Comparison of ENCODE assay signal across 19 mouse cellular contexts in the genomic region with DNA sequence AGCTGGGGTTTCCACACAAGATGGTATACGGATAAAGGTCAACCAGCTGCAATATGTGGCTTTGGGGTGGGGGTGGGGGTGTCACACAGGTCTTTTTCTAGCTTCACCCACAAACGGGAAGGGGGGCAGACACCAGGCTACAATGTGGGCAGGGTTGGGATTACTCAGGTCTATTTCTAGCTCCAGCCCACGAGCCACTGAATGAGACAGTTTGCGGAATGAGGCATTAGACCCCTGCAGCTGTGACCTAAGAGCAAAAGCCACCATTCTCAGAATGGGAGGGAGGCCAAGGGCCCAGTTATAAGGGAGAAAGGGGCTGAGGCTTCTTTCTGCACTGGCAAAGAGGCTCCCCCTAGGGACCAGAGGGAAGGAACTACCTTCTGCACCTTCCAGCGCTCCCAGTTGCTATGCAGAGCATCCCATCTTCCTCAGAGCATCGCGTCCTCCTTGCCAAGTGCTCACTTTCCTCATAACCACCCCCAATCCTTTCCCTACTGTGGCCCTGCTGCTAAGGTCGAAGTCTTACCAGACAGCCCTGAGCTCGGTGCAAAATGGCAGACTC. TPM values are rescaled to one million over a fixed set of nuclear protein-coding genes. Genes with fewer than 3 reads are reported as not detected.
DNase-seq lines count a peak whose midpoint lies in the region; ATAC-seq and TF ChIP-seq lines count a peak whose summit lies in the region.
"Had no signal": no experiment of that assay in that cellular context is flagged by ENCODE, and none has a peak within 500 bp of the region (broad histone marks: within the 10 kb centered on the region; RNA-seq: fewer than 3 reads in every experiment).

No protein-coding gene starts in this region.

- H3K4me2 ChIP-seq in forebrain, postnatal 0 days (ENCODE audit: low read depth), result no peak overlapping the region
- no peak overlapping the region for H3K4me2 ChIP-seq in forebrain, embryonic 15.5 days (replicated peaks)
- H3K4me2 ChIP-seq in lung, embryonic 14.5 days, result no peak overlapping the region
- no peak overlapping the region for H3K4me2 ChIP-seq in lung, postnatal 0 days (replicated peaks; ENCODE audit: low read depth, low read length)
- H3K4me2 ChIP-seq in heart, embryonic 12.5 days, result no peak overlapping the region
- H3K4me2 ChIP-seq: kidney, embryonic 15.5 days; liver, embryonic 13.5 days had no signal

- H3K36me3 ChIP-seq in forebrain, postnatal 0 days (ENCODE audit: insufficient read depth), result no peaks in the 10 kb centered on the region
- no peaks in the 10 kb centered on the region for H3K36me3 ChIP-seq in forebrain, embryonic 15.5 days
- H3K36me3 ChIP-seq in lung, embryonic 14.5 days (ENCODE audit: insufficient read depth), result no peaks in the 10 kb centered on the region
- no peaks in the 10 kb centered on the region for H3K36me3 ChIP-seq in lung, postnatal 0 days (ENCODE audit: insufficient read depth, low read length)
- H3K36me3 ChIP-seq in ES-Bruce4 (ENCODE audit: control insufficient read depth, insufficient read depth, low read length, poor library complexity, severe bottlenecking), result no peaks in the 10 kb centered on the region
- H3K36me3 ChIP-seq in heart, embryonic 12.5 days, result no peaks in the 10 kb centered on the region
- H3K36me3 ChIP-seq: kidney, embryonic 15.5 days; liver, embryonic 13.5 days had no signal

- no peaks in the 10 kb centered on the region for H3K27me3 ChIP-seq in forebrain, postnatal 0 days (ENCODE audit: insufficient read depth, low read length)
- H3K27me3 ChIP-seq in forebrain, embryonic 15.5 days, result no peaks in the 10 kb centered on the region
- no peaks in the 10 kb centered on the region; the same call in 1 of the 2 replicates for H3K27me3 ChIP-seq in lung, embryonic 14.5 days (ENCODE audit: insufficient read depth, low read length)
- no peaks in the 10 kb centered on the region for H3K27me3 ChIP-seq in lung, postnatal 0 days (replicated peaks; ENCODE audit: insufficient read depth, low read length)
- no peaks in the 10 kb centered on the region for H3K27me3 ChIP-seq in ES-Bruce4 (ENCODE audit: control insufficient read depth, insufficient read depth, low read length, poor library complexity, severe bottlenecking)
- H3K27me3 ChIP-seq in heart, embryonic 12.5 days (replicated peaks), result peaks cover 11% of the 10 kb centered on the region
- H3K27me3 ChIP-seq: kidney, embryonic 15.5 days; liver, embryonic 13.5 days had no signal

- no peak for TF ChIP-seq EP300 in lung, postnatal 0 days (IDR thresholded peaks at IDR 0.05)
- TF ChIP-seq EP300 in ES-Bruce4 (IDR thresholded peaks at IDR 0.05; ENCODE audit: insufficient read depth, low read depth, low read length), result no peak

- no peak overlapping the region for H3K4me3 ChIP-seq in forebrain, postnatal 0 days (ENCODE audit: low read depth, low read length)
- H3K4me3 ChIP-seq in forebrain, embryonic 15.5 days, result no peak overlapping the region
- no peak overlapping the region for H3K4me3 ChIP-seq in lung, embryonic 14.5 days (ENCODE audit: low read depth, low read length)
- no peak overlapping the region for H3K4me3 ChIP-seq in lung, postnatal 0 days (ENCODE audit: low read depth, low read length)
- no peak overlapping the region for H3K4me3 ChIP-seq in ES-Bruce4 (ENCODE audit: low read depth, low read length)
- H3K4me3 ChIP-seq in heart, embryonic 12.5 days, result no peak overlapping the region
- H3K4me3 ChIP-seq: kidney, embryonic 15.5 days; liver, embryonic 13.5 days had no signal

- 46% methylated on average over 9 of the region's 9 CpGs for WGBS in forebrain, postnatal 0 days
- 51% methylated on average over 9 of the region's 9 CpGs for WGBS in forebrain, embryonic 15.5 days
- 34% methylated on average over 9 of the region's 9 CpGs for WGBS in lung, embryonic 14.5 days
- WGBS in lung, postnatal 0 days, result 42% methylated on average over 9 of the region's 9 CpGs
- 43% methylated on average over 9 of the region's 9 CpGs for WGBS in heart, embryonic 12.5 days

- peaks cover 15% of the 10 kb centered on the region for H3K4me1 ChIP-seq in forebrain, postnatal 0 days (ENCODE audit: insufficient read depth)
- peaks cover 19% of the 10 kb centered on the region for H3K4me1 ChIP-seq in forebrain, embryonic 15.5 days
- no peaks in the 10 kb centered on the region for H3K4me1 ChIP-seq in lung, embryonic 14.5 days (ENCODE audit: insufficient read depth)
- H3K4me1 ChIP-seq in lung, postnatal 0 days (ENCODE audit: insufficient read depth, low read depth, low read length), result no peaks in the 10 kb centered on the region
- no peaks in the 10 kb centered on the region for H3K4me1 ChIP-seq in ES-Bruce4 (ENCODE audit: control insufficient read depth, insufficient read depth, low read length)
- H3K4me1 ChIP-seq in heart, embryonic 12.5 days (replicated peaks), result peaks cover 18% of the 10 kb centered on the region

- H3K27ac ChIP-seq in forebrain, postnatal 0 days (ENCODE audit: low read depth, low read length), result no peak overlapping the region
- no peak overlapping the region for H3K27ac ChIP-seq in forebrain, embryonic 15.5 days (replicated peaks)
- H3K27ac ChIP-seq in lung, embryonic 14.5 days (ENCODE audit: low read depth), result no peak overlapping the region
- H3K27ac ChIP-seq in lung, postnatal 0 days (ENCODE audit: low read length), result no peak overlapping the region
- no peak overlapping the region for H3K27ac ChIP-seq in ES-Bruce4 (ENCODE audit: insufficient read depth, low read length)
- H3K27ac ChIP-seq in heart, embryonic 12.5 days (ENCODE audit: poor library complexity, severe bottlenecking), result no peak overlapping the region
- H3K27ac ChIP-seq: kidney, embryonic 15.5 days; liver, embryonic 13.5 days had no signal

- DNase-seq in forebrain, postnatal 0 days, result no peak
- no peak for DNase-seq in lung, embryonic 14.5 days
- DNase-seq in lung, postnatal 0 days (ENCODE audit: low spot score), result no peak
- peak; percentile 1 for DNase-seq in induced T-regulatory cell, adult 2 months (ENCODE audit: low read depth)
- no peak for DNase-seq in kidney, adult 8-10 months
- DNase-seq: heart, adult 11 months; heart, postnatal 10 days; liver, embryonic 13.5 days; lung, postnatal 36 days; midbrain, embryonic 14.5 days; spleen, adult 18-20 months had no signal

- no peak for TF ChIP-seq POLR2A in ES-Bruce4 (IDR thresholded peaks at IDR 0.05; ENCODE audit: insufficient read depth, low read length)

- H3K9me3 ChIP-seq in forebrain, postnatal 0 days (ENCODE audit: low read length), result no peaks in the 10 kb centered on the region
- H3K9me3 ChIP-seq in forebrain, embryonic 15.5 days, result no peaks in the 10 kb centered on the region
- H3K9me3 ChIP-seq in lung, embryonic 14.5 days (ENCODE audit: low read depth, low read length), result no peaks in the 10 kb centered on the region
- H3K9me3 ChIP-seq in lung, postnatal 0 days (ENCODE audit: low read length), result no peaks in the 10 kb centered on the region
- no peaks in the 10 kb centered on the region for H3K9me3 ChIP-seq in ES-Bruce4 (replicated peaks; ENCODE audit: control insufficient read depth, insufficient read depth, low read length, poor library complexity, severe bottlenecking)
- H3K9me3 ChIP-seq in heart, embryonic 12.5 days (replicated peaks), result no peaks in the 10 kb centered on the region
- H3K9me3 ChIP-seq: kidney, embryonic 15.5 days; liver, embryonic 13.5 days had no signal

- no peak for ATAC-seq in forebrain, postnatal 0 days
- no peak for ATAC-seq in forebrain, embryonic 15.5 days (replicated peaks)
- no peak for ATAC-seq in lung, embryonic 14.5 days (ENCODE audit: insufficient read depth)
- no peak for ATAC-seq in lung, postnatal 0 days
- ATAC-seq in heart, embryonic 12.5 days (ENCODE audit: insufficient number of reproducible peaks, low FRiP score), result no peak
- ATAC-seq: CD4-positive, CD25-positive, alpha-beta regulatory T cell, adult 4 months; forebrain, embryonic 16.5 days; hindbrain, embryonic 16.5 days; Patski had no signal

- TF ChIP-seq CTCF in forebrain, postnatal 0 days (IDR thresholded peaks at IDR 0.05; ENCODE audit: low read depth), result peak; percentile 32; the same call in 1 of the 2 replicates
- peak; percentile 29; the same call in 1 of the 2 replicates for TF ChIP-seq CTCF in lung, embryonic 14.5 days (IDR thresholded peaks at IDR 0.05; ENCODE audit: low read depth)
- TF ChIP-seq CTCF in lung, postnatal 0 days (IDR thresholded peaks at IDR 0.05), result no peak
- TF ChIP-seq CTCF in ES-Bruce4 (IDR thresholded peaks at IDR 0.05; ENCODE audit: low read depth, low read length), result peak; percentile 30

- H3K9ac ChIP-seq in forebrain, postnatal 0 days, result no peak overlapping the region
- H3K9ac ChIP-seq in forebrain, embryonic 15.5 days (replicated peaks), result no peak overlapping the region
- H3K9ac ChIP-seq in lung, embryonic 14.5 days, result no peak overlapping the region
- H3K9ac ChIP-seq in lung, postnatal 0 days (replicated peaks; ENCODE audit: low read depth), result no peak overlapping the region
- no peak overlapping the region for H3K9ac ChIP-seq in ES-Bruce4 (ENCODE audit: low read depth, poor library complexity, severe bottlenecking)
- H3K9ac ChIP-seq in heart, embryonic 12.5 days, result no peak overlapping the region
- H3K9ac ChIP-seq: kidney, embryonic 15.5 days; liver, embryonic 13.5 days had no signal

RNA-seq across cellular contexts. Expression of gene Sfswap, which starts 44.4 kb away (rescaled TPM):
- total RNA-seq in forebrain, postnatal 0 days (2014; rRNA removed), result 125 and 126 TPM in 2 replicates
- polyA plus RNA-seq in forebrain, postnatal 0 days (2015; fragmentation: Nextera tagmentation; extraction: Ambion mirVana), result 42.1 and 46.7 TPM in 2 replicates
- 61.0 and 61.7 TPM in 2 replicates for polyA plus RNA-seq in forebrain, embryonic 15.5 days (2015; fragmentation: Nextera tagmentation; extraction: Ambion mirVana)
- polyA plus RNA-seq in lung, embryonic 14.5 days (2014; fragmentation: Nextera tagmentation; extraction: Ambion mirVana), result 52.4 and 57.3 TPM in 2 replicates
- polyA plus RNA-seq in lung, postnatal 0 days (2015; fragmentation: Nextera tagmentation; extraction: Ambion mirVana), result 27.7 and 28.1 TPM in 2 replicates
- 67.0 and 72.7 TPM in 2 replicates for polyA plus RNA-seq in ES-Bruce4 (2011; ENCODE audit: insufficient read depth, insufficient read length, low read depth, missing spikeins)
- polyA plus RNA-seq in heart, embryonic 12.5 days (2016; fragmentation: Nextera tagmentation; extraction: Ambion mirVana), result 29.3 and 31.2 TPM in 2 replicates
